Mouse (Mus musculus): ENCODE measurements at regions not wholly inside any gene's neighbourhood (a gene's known extent, or its start where the extent isn't known, plus 50 kb on each side); places are given as distances from the start of the nearest gene placed in this dataset.
"Not testable (repeated sequence)": the region's sequence is repeated elsewhere in the genome, so short reads cannot be mapped to it uniquely, and the experiment has no call there.

DNA sequence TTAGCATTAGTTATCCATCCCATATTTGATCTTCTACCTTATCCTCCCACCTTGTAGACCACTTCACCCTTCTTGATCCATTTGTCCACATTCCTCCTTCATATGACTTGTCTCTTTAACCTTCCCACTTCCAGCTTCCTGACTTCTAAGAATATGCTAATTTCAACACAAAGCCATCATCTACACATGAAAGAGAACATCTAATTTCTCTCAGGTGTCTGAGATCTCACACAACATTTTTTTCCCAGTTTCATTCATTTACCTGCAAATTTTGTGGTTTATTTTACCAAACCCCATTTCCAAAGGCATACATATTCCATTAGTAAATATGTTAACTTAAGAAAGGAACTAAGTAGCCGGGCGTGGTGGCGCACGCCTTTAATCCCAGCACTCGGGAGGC lies 593.3 kb upstream of the Slc8a1 start:
- no peak for ATAC-seq (ENCODE audit: low FRiP score)
- H3K27me3 ChIP-seq = no peaks in the 10 kb centered on the region
- no peaks in the 10 kb centered on the region for H3K4me1 ChIP-seq
- H3K4me2 ChIP-seq (replicated peaks) = no peak overlapping the region
- no peak overlapping the region for H3K4me3 ChIP-seq
- H3K36me3 ChIP-seq = no peaks in the 10 kb centered on the region
- 94% methylated on average over 5 of the region's 5 CpGs for WGBS
- H3K9ac ChIP-seq = no peak overlapping the region
- no peaks in the 10 kb centered on the region for H3K9me3 ChIP-seq (replicated peaks)
- no peak overlapping the region for H3K27ac ChIP-seq

DNA sequence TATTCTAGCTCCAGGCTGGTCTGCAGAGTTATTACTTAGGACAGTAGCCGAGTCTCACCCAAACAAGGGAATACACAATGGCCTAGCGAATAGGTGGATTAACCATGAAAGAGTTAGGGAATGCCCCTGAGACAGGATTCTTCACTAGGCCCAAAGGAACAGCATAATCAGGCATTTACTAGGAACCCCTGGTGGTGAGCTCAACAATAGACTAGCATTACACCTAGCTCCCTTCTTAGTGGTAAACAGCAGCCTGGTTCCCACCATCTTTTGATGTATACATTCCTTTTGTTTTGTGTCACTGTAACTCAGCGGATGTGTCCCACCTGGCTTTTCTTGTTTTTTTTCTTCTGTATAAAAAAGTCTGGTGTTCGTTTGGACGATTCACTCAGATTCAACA lies 574.0 kb upstream of the Slc8a1 start:
- Histone ChIP-seq H3K27me3 (no peaks in the 10 kb centered on the region), H3K36me3 (no peaks in the 10 kb centered on the region), H3K4me2 (replicated peaks) (no peak overlapping the region), H3K9ac (no peak overlapping the region), H3K27ac (no peak overlapping the region), H3K4me1 (no peaks in the 10 kb centered on the region), H3K9me3 (replicated peaks) (no peaks in the 10 kb centered on the region), H3K4me3 (no peak overlapping the region)
- ATAC-seq (ENCODE audit: low FRiP score) = no peak
- WGBS = 88% methylated on average over 5 of the region's 5 CpGs

DNA sequence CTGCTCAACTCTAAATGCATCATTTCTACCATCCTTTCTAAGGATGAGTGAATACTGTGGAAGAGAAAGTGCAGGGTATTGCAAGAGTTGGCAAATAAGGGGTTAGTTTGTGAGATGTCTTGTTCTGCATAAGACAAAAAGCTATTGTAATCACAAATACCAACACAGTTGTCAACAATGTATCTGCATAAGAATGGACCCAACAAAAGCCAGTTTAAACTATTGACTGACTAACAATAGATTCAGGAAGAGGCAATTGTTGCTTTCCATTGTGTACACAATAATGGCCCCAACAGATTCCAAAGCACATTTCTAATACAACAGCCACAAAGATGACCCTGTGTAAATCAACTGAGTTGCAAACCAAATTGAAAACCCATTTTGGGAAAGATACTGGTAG lies 568.2 kb upstream of the Slc8a1 start:
- ATAC-seq (ENCODE audit: low FRiP score) = no peak
- H3K27me3 ChIP-seq = no peaks in the 10 kb centered on the region
- no peak overlapping the region for H3K9ac ChIP-seq
- no peak overlapping the region for H3K27ac ChIP-seq
- H3K9me3 ChIP-seq (replicated peaks) = no peaks in the 10 kb centered on the region
- no peak overlapping the region for H3K4me3 ChIP-seq
- no peaks in the 10 kb centered on the region for H3K4me1 ChIP-seq
- no peak overlapping the region for H3K4me2 ChIP-seq (replicated peaks)
- H3K36me3 ChIP-seq = no peaks in the 10 kb centered on the region

DNA sequence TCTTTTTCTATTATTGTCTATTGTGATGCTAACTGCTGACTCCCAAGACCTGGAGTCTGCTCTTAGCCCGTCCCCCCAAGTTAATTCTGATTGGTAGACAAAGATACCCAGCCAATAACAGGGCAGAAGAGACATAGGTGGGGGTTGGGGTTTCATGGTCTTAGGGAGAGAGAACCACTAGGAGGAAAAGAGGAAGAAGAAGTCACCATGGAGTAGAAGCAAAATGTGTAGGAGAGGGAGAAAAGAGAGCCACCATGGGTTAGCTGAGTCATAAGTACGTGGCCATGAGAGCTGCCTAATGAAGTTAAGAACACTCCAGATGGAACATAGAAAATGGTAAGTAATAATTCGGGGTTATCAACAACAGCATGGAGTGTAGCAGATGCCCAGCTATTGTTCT lies 539.6 kb upstream of the Slc8a1 start:
- Histone ChIP-seq H3K36me3 (no peaks in the 10 kb centered on the region), H3K27me3 (no peaks in the 10 kb centered on the region), H3K9me3 (replicated peaks) (no peaks in the 10 kb centered on the region), H3K9ac (no peak overlapping the region), H3K27ac (no peak overlapping the region), H3K4me2 (replicated peaks) (no peak overlapping the region), H3K4me3 (no peak overlapping the region), H3K4me1 (no peaks in the 10 kb centered on the region)
- no peak for ATAC-seq (ENCODE audit: low FRiP score)
- WGBS = 91% methylated on average over 3 of the region's 3 CpGs

DNA sequence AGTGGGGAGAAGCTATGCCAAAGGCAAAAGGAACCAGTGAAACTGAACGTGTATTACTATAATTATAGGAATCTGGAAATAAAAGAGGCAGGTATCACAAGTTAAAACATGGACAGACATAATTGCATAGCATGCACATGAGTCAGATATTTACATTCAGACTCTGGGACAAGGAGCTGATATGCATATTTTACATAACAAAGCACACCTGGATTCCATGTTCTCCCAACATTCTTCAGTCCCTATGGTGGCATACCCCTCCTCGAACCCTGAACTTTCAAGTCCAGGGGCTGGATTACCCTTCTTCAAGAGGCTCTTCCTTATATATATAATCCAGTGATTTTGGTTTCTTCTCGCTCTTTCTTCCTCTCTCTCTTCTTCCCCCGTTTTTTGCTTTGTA lies 535.8 kb upstream of the Slc8a1 start:
- H3K36me3 ChIP-seq = no peaks in the 10 kb centered on the region
- ATAC-seq (ENCODE audit: low FRiP score) = no peak
- WGBS = 91% methylated on average over 4 of the region's 4 CpGs
- no peaks in the 10 kb centered on the region for H3K4me1 ChIP-seq
- H3K27ac ChIP-seq = no peak overlapping the region
- H3K9ac ChIP-seq = no peak overlapping the region
- H3K9me3 ChIP-seq (replicated peaks) = no peaks in the 10 kb centered on the region
- H3K27me3 ChIP-seq = no peaks in the 10 kb centered on the region
- H3K4me3 ChIP-seq = no peak overlapping the region
- H3K4me2 ChIP-seq (replicated peaks) = no peak overlapping the region

DNA sequence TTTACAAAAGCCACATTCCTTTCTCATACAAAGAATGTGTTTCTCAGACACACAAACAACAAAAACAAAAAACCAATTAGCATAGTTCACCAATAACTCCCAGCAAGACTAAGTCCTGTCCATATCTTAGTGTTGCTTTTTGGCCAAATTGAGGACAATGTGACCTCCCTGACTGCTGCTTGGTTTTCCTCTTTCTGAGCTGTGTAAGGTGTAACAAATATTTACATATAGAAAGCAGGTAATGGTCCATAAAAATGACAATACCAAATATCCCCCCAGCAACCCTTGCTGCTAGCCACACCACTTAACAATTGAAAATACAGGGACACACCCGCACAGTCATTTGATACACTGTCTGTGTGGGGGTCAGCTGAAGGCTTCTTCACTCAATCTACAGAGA lies 534.7 kb upstream of the Slc8a1 start:
- 91% methylated on average over 1 of the region's 1 CpGs for WGBS

DNA sequence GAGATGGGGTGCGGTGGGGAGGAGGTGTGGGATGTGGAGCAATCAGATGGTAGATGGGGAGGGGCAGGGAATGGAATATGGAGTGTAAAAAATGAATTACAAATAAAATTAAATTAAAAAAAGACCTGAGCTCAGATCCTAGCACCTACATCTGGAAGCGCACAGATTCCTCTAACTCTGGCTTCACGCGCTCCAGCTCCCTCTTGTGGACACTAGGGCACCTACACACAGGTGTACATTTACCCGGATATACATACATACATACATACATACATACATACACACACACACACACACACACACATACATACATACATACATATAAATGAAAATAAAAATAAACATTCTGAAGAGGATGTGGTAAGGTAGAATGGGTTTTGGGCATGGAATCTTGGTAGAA lies 528.7 kb upstream of the Slc8a1 start:
- not testable (repeated sequence) for H3K4me3 ChIP-seq; H3K27ac ChIP-seq; ATAC-seq (ENCODE audit: low FRiP score); H3K4me2 ChIP-seq (replicated peaks); H3K36me3 ChIP-seq; H3K4me1 ChIP-seq; H3K9ac ChIP-seq; H3K9me3 ChIP-seq (replicated peaks); H3K27me3 ChIP-seq
- 95% methylated on average over 5 of the region's 5 CpGs for WGBS

More for the DNA sequence above, 534.7 kb upstream of the Slc8a1 start:
- Histone ChIP-seq H3K4me2 (replicated peaks) (no peak overlapping the region), H3K36me3 (no peaks in the 10 kb centered on the region), H3K27ac (no peak overlapping the region), H3K27me3 (no peaks in the 10 kb centered on the region), H3K9ac (no peak overlapping the region), H3K4me1 (no peaks in the 10 kb centered on the region), H3K9me3 (replicated peaks) (no peaks in the 10 kb centered on the region), H3K4me3 (no peak overlapping the region)
- no peak for ATAC-seq (ENCODE audit: low FRiP score)

DNA sequence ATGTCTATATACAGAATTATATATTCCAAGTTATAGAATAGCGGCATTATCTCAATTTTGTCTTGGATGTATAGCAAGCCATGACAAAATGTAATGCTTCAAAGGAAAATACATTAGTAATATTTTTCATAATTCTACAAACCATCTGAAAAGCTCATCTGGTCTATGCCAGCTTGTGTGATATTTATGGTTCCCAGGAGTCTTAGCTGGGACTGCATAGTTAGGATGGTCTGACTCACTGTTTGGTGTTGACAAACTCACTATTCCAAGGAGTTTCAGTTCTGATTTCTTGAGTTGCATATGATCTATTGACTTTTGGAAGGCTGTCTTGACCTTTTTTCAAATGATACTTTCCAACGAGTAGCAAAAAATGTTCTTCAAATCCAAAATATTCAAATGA lies 514.2 kb upstream of the Slc8a1 start:
- ATAC-seq (ENCODE audit: low FRiP score) = no peak
- no peaks in the 10 kb centered on the region for H3K27me3 ChIP-seq
- 99% methylated on average over 2 of the region's 2 CpGs for WGBS

DNA sequence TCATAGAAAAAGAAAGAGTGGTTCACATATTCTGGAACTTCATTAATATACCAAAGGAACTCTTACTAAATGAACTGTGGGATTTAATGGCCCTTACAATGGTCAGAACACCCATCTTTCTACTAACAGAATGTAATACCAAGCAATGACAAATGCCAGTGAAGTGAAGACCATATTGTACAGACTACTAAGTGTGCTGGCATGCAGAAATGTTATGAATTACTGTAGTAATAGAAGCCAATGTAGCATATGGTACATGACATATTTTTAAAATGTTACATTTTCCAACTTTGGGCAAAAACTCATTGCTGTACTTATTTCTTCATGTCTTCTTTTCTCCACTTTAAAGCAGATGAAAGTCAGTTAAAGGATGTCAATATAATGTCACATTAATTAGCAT lies 513.7 kb upstream of the Slc8a1 start:
- Histone ChIP-seq H3K9ac (no peak overlapping the region), H3K9me3 (replicated peaks) (no peaks in the 10 kb centered on the region), H3K27me3 (no peaks in the 10 kb centered on the region), H3K36me3 (no peaks in the 10 kb centered on the region), H3K4me3 (no peak overlapping the region), H3K4me1 (no peaks in the 10 kb centered on the region), H3K4me2 (replicated peaks) (no peak overlapping the region), H3K27ac (no peak overlapping the region)
- ATAC-seq (ENCODE audit: low FRiP score) = no peak

More for the DNA sequence above, 514.2 kb upstream of the Slc8a1 start:
- H3K9me3 ChIP-seq (replicated peaks) = no peaks in the 10 kb centered on the region
- H3K4me2 ChIP-seq (replicated peaks) = no peak overlapping the region
- H3K27ac ChIP-seq = no peak overlapping the region
- no peak overlapping the region for H3K9ac ChIP-seq
- H3K4me1 ChIP-seq = no peaks in the 10 kb centered on the region
- H3K36me3 ChIP-seq = no peaks in the 10 kb centered on the region
- H3K4me3 ChIP-seq = no peak overlapping the region

DNA sequence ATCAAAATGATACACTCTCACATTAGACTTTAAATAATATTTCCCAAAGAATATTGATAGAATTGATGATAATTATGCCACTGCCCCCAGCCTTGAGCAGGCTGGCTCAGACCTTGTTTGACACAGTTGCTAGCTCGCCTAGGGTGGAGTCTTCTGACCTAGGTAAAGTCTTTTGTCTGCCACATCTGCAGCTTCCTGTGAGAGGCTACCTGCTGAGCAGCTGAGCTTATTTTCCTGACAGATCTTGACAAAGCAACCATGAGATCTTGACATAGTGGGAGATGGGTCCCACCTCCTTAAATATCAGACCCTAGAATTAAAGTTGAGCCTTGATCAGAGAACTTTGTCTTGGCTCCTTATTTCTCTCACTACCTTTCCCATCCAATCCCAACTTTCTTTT lies 500.2 kb upstream of the Slc8a1 start:
- 48% methylated on average over 1 of the region's 1 CpGs for WGBS
- no peaks in the 10 kb centered on the region for H3K9me3 ChIP-seq (replicated peaks)
- ATAC-seq (ENCODE audit: low FRiP score) = no peak
- no peaks in the 10 kb centered on the region for H3K4me1 ChIP-seq
- H3K27ac ChIP-seq = no peak overlapping the region
- H3K4me3 ChIP-seq = no peak overlapping the region
- no peak overlapping the region for H3K9ac ChIP-seq
- H3K4me2 ChIP-seq (replicated peaks) = no peak overlapping the region
- no peaks in the 10 kb centered on the region for H3K36me3 ChIP-seq
- H3K27me3 ChIP-seq = no peaks in the 10 kb centered on the region

DNA sequence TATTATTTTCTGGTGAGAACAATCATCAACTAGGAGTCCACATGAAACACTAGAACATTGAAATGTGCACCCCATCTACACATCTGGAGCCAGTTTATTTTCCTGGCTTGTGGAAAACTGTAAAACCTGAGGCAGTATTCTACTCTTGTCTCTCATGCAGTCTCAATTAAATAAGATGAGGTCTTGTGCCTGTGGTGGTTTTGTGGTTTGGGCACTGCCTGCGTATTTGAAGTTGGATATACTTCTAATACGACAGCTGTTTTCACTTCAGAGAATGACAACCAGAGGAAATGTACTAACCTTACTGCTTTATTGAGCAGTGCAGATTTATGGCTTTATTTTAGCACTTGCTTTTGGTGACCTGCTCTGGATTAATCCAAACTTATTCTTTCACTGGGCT lies 499.3 kb upstream of the Slc8a1 start:
- H3K9me3 ChIP-seq (replicated peaks) = no peaks in the 10 kb centered on the region
- no peak for ATAC-seq (ENCODE audit: low FRiP score)
- no peak overlapping the region for H3K4me3 ChIP-seq
- no peak overlapping the region for H3K9ac ChIP-seq
- 76% methylated on average over 2 of the region's 2 CpGs for WGBS
- no peaks in the 10 kb centered on the region for H3K36me3 ChIP-seq
- H3K27me3 ChIP-seq = no peaks in the 10 kb centered on the region
- no peaks in the 10 kb centered on the region for H3K4me1 ChIP-seq
- no peak overlapping the region for H3K27ac ChIP-seq
- H3K4me2 ChIP-seq (replicated peaks) = no peak overlapping the region

DNA sequence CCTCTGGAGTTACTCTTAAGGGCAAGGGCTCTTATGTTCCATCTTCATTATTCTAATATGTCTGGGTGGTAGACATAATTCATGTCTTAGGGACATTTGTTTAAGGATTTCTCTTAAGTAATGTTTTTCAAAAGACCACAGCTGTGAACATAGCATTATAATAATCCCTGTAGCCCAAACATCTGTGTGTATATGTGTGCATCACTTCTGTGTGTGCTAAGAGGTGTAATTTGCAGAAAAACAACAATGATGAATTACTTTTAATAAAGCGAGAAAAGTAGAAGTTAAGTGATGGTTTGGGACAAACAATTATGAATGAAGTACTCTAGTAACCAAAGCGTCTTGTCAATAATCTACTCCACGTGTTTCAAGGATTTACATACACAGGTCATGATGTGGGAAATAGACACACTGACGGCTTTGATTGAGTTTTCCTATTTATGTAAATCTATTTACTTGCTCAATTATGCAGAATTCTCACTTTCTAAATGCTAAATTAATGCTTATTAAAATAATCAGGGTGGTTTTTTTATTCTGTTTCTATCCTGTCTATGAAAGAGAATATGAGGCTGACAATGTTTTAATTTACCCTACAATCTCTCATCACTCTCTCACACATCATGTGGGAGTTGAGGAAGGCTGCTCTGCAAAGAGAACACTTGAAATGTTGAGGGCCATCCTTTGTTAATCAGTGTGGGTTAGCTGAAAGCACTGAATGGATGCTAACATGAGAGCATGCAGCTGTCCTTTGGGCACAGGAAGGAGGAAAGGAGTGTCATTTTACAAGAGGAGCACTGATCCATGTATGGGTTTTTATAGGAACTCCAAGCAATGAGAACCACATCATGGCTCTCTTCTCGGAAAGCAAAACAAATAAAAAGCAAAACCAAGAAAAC lies 477.8 kb upstream of the Slc8a1 start:
- Histone ChIP-seq H3K36me3 (no peaks in the 10 kb centered on the region), H3K4me2 (replicated peaks) (no peak overlapping the region), H3K4me3 (no peak overlapping the region), H3K27ac (no peak overlapping the region), H3K9me3 (replicated peaks) (no peaks in the 10 kb centered on the region), H3K27me3 (no peaks in the 10 kb centered on the region), H3K9ac (no peak overlapping the region), H3K4me1 (no peaks in the 10 kb centered on the region)
- 86% methylated on average over 5 of the region's 5 CpGs for WGBS
- ATAC-seq (ENCODE audit: low FRiP score) = no peak

DNA sequence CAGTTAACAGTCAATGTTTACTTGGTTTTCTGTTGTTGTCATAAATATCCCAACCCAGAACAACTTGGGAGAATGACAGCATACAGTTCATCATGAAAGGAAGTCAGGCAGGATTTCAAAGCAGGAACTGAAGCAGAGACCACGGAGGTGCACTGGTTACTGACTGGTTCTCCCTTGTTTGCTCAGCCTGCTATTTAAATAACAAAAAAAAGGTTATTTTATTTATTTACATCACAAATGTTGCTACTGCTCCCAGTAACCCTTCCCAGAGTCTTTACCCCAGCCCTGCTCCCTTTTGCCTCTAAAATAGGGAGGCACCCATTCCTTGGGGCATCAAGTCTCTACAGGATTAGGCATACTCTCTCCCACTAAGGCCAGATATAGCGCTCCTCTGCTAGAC lies 461.8 kb upstream of the Slc8a1 start:
- Histone ChIP-seq H3K36me3 (no peaks in the 10 kb centered on the region), H3K9ac (no peak overlapping the region), H3K4me1 (no peaks in the 10 kb centered on the region), H3K9me3 (replicated peaks) (no peaks in the 10 kb centered on the region), H3K27ac (no peak overlapping the region), H3K4me2 (replicated peaks) (no peak overlapping the region), H3K4me3 (no peak overlapping the region), H3K27me3 (no peaks in the 10 kb centered on the region)
- WGBS = 75% methylated on average over 2 of the region's 2 CpGs
- no peak for ATAC-seq (ENCODE audit: low FRiP score)
